Mouse (Mus musculus) heart, adult 11 months (tissue): ENCODE measurements around the gene Endou.
A peak's percentile ranks its signal among the peaks of the same experiment; 100 is the strongest.

Experiments
- DNase-seq: peaks from one replicate; pipeline ENCODE4 v3.0.0; 2022

Gene Endou

GRCm38 (mm10) chr15:97679991-97680681 lies 51.0 kb downstream of the Endou start:
- peak; percentile 89 for DNase-seq

- peak; percentile 71 for DNase-seq
Measured at GRCm38 (mm10) chr15:97677341-97677740, 53.8 kb downstream of the Endou start.

- DNase-seq = peak; percentile 58
Measured at GRCm38 (mm10) chr15:97675927-97676326, 55.2 kb downstream of the Endou start.

GRCm38 (mm10) chr15:97674423-97674822 lies 56.7 kb downstream of the Endou start:
- peak; percentile 81 for DNase-seq

- DNase-seq = peak; percentile 87
Measured at GRCm38 (mm10) chr15:97673256-97674000, 57.7 kb downstream of the Endou start.

- peak; percentile 93 for DNase-seq
Measured at GRCm38 (mm10) chr15:97672211-97672765, 58.9 kb downstream of the Endou start.

GRCm38 (mm10) chr15:97670554-97670953 lies 60.6 kb downstream of the Endou start:
- DNase-seq = peak; percentile 91

GRCm38 (mm10) chr15:97668158-97668877 lies 62.8 kb downstream of the Endou start:
- peak; percentile 86 for DNase-seq

GRCm38 (mm10) chr15:97667437-97667836 lies 63.7 kb downstream of the Endou start:
- DNase-seq = peak; percentile 85

- peak; percentile 92 for DNase-seq
Measured at GRCm38 (mm10) chr15:97666457-97666770, 64.7 kb downstream of the Endou start.

- peak; percentile 71 for DNase-seq
Measured at GRCm38 (mm10) chr15:97665770-97666456, 65.2 kb downstream of the Endou start.

GRCm38 (mm10) chr15:97664981-97665668 lies 66.0 kb downstream of the Endou start:
- peak; percentile 80 for DNase-seq

GRCm38 (mm10) chr15:97663750-97664406 lies 67.3 kb downstream of the Endou start:
- DNase-seq = peak; percentile 94
